Mouse (Mus musculus): ENCODE results near the gene Slc31a1. TPM values are rescaled to one million over a fixed set of nuclear protein-coding genes. Genes with fewer than 3 reads are reported as not detected.

Gene Slc31a1
- polyA plus RNA-seq, 1 experiment from 2014 or later, result 63.7 TPM

Other genes starting within 250 kb of the Slc31a1 start
- not detected in 2 replicates for gene Mup21, start 209.9 kb upstream of the Slc31a1 start, polyA plus RNA-seq (2015; fragmentation: Nextera tagmentation; extraction: Ambion mirVana)
- gene Zfp37, start 129.7 kb upstream of the Slc31a1 start, polyA plus RNA-seq (2015; fragmentation: Nextera tagmentation; extraction: Ambion mirVana), result 0.47 and 0.64 TPM in 2 replicates
- 9.7 and 10.7 TPM in 2 replicates for gene Slc31a2, start 98.2 kb upstream of the Slc31a1 start, polyA plus RNA-seq (2015; fragmentation: Nextera tagmentation; extraction: Ambion mirVana)
- 14.5 and 15.9 TPM in 2 replicates for gene Fkbp15, start 179 bp upstream of the Slc31a1 start, polyA plus RNA-seq (2015; fragmentation: Nextera tagmentation; extraction: Ambion mirVana)
- gene Cdc26, start 47.9 kb downstream of the Slc31a1 start, polyA plus RNA-seq (2015; fragmentation: Nextera tagmentation; extraction: Ambion mirVana), result 52.4 and 55.5 TPM in 2 replicates
- gene Prpf4, start 48.1 kb downstream of the Slc31a1 start, polyA plus RNA-seq (2015; fragmentation: Nextera tagmentation; extraction: Ambion mirVana), result 8.4 and 9.8 TPM in 2 replicates
- gene Rnf183, start 74.5 kb downstream of the Slc31a1 start, polyA plus RNA-seq (2015; fragmentation: Nextera tagmentation; extraction: Ambion mirVana), result not detected in 2 replicates
- gene Wdr31, start 110.2 kb downstream of the Slc31a1 start, polyA plus RNA-seq (2015; fragmentation: Nextera tagmentation; extraction: Ambion mirVana), result 0.48 and 0.70 TPM in 2 replicates
- gene Bspry, start 119.3 kb downstream of the Slc31a1 start, polyA plus RNA-seq (2015; fragmentation: Nextera tagmentation; extraction: Ambion mirVana), result 0.15 and 0.27 TPM in 2 replicates
- 9.0 and 9.5 TPM in 2 replicates for gene Hdhd3, start 142.7 kb downstream of the Slc31a1 start, polyA plus RNA-seq (2015; fragmentation: Nextera tagmentation; extraction: Ambion mirVana)
- gene Alad, start 159.2 kb downstream of the Slc31a1 start, polyA plus RNA-seq (2015; fragmentation: Nextera tagmentation; extraction: Ambion mirVana), result 516 and 530 TPM in 2 replicates
- 44.8 and 48.9 TPM in 2 replicates for gene Pole3, start 164.3 kb downstream of the Slc31a1 start, polyA plus RNA-seq (2015; fragmentation: Nextera tagmentation; extraction: Ambion mirVana)
- gene 4933430I17Rik, start 164.6 kb downstream of the Slc31a1 start, polyA plus RNA-seq (2015; fragmentation: Nextera tagmentation; extraction: Ambion mirVana), result 0.06 TPM in 2 replicates
- 5.5 and 7.0 TPM in 2 replicates for gene Rgs3, start 199.1 kb downstream of the Slc31a1 start, polyA plus RNA-seq (2015; fragmentation: Nextera tagmentation; extraction: Ambion mirVana)